Mouse (Mus musculus) Muller cell, postnatal 12 days (primary cell): ENCODE results near the gene Hspa1l.
"Not testable (repeated sequence)": the region's sequence is repeated elsewhere in the genome, so short reads cannot be mapped to it uniquely, and the experiment has no call there.

Source experiments
- DNase-seq: peaks from one replicate; pipeline ENCODE4 v3.0.0-alpha.2; 2015; ENCODE audit errors: inconsistent ontology term

The Hspa1l gene

DNA sequence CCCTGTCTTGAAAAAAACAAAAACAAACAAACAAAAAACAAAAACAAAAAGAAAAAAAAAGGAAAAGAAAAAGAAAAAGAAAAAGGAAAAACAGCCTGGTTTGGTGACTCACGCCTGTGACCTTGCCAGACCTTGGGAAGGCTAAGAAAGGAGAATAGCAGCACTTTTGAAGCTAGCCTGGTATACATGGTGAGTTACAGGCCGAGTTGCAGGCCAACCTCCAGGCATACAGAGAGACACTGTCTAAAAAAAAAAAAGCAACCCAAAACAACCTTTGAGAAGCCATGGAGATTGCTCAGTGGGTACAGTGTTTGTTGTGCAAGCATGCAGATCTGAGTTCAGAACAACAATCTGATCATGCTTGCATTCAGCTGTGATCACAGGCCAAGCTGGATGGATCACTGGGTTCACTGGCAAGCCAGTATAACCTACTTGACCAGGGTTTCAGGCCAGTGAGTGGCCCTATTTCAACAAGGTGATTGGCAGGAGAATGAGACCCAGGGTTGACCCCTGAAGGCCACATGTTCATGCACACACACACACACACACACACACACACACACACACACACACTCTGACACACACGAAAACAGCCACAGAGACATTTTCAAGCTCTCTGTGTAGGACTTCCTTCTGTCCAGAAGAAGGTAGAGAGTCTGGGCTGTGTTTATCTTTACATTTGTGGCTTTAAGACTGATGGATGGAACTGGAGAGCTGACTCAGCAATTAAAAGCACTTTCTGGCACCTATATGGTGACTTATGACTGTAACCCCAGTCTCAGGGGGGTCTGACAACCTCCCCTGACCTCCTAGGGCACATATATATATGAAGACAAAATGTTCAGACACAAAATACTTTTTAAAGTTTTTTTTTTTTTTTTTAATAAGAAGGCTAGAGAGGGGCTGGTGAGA is 3.3 kb downstream of the Hspa1l start:
- DNase-seq: no peak

DNA sequence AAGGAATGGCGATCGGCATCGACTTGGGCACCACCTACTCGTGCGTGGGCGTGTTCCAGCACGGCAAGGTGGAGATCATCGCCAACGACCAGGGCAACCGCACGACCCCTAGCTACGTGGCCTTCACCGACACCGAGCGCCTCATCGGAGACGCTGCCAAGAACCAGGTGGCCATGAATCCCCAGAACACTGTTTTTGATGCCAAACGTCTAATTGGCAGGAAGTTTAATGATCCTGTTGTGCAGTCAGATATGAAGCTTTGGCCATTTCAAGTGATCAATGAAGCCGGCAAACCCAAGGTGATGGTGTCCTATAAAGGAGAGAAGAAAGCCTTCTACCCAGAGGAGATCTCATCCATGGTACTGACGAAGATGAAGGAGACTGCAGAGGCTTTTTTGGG is 4.5 kb downstream of the Hspa1l start:
- no peak for DNase-seq

DNA sequence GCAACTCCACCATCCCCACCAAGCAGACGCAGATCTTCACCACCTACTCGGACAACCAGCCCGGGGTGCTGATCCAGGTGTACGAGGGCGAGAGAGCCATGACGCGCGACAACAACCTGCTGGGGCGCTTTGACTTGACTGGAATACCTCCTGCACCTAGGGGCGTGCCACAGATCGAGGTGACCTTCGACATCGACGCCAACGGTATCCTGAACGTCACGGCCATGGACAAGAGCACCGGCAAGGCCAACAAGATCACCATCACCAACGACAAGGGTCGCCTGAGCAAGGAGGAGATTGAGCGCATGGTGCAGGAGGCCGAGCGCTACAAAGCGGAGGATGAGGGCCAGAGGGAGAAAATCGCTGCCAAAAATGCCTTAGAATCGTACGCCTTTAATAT is 5.7 kb downstream of the Hspa1l start:
- no peak for DNase-seq

DNA sequence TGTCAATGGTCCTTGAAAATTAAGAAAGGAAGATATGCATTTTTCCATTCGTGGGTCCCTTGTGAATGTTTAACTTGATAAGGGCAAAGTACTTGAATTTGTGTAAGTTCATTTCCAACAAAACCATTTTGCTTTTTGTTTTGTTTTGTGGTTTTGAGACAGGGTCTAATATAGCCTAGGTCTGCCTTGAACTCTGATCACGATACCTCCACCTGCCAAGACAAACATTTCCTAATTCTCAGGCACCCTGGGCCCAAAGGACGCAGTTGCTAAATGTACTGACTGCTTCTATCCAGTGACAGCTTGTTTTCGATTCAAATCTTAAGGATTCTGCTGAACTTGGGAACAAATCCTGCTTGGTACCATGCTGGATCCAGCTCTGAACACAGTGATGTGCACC is 7.1 kb downstream of the Hspa1l start:
- DNase-seq: no peak

DNA sequence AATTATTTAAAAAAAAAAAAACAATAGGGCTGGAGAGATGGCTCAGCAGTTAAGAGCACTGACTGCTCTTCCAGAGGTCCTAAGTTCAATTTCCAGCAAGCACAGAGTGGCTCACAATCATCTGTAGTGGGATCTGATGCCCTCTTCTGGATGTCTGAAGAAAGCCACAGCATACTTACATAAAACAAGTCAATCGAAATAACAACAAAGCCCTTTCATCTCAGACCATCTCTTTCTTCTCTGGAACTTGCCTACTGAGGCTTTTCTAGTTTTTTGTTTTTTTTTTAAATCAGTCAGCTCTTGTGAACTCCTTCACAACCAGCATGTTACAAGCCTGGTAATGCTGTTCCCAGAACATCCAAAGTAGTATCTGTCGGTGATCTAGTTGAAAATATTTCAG is 8.2 kb downstream of the Hspa1l start:
- peak; percentile 72 for DNase-seq

DNA sequence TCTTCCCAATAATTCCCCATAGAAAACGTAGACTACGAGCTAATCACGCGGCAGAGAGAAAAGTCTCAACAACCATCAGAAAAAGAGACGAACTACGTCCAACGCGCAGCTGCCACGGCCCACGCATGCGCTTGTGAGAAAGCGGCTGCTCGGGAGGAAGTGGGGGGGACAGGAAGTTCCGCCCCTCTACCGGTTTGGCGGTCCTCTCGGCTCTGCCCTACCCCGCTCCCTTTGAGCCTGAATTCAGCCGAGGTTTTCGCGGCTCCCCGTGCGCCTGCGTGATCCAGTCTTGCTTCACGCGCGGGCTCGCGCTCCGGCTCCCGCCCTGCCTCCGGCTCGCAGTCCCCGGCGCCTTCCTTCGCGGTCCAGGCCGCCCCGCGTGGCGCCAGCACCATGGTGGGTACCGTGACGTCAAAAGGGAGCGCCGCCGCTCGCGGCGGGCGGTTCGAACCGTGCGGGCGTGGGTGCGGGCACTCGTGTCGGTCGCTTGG is 9.2 kb downstream of the Hspa1l start, which contains the start of gene Lsm2:
Gene Lsm2, plus strand, starts transcription at position 173 of the 491 bp plus-strand sequence.
- DNase-seq: peak; percentile 95

DNA sequence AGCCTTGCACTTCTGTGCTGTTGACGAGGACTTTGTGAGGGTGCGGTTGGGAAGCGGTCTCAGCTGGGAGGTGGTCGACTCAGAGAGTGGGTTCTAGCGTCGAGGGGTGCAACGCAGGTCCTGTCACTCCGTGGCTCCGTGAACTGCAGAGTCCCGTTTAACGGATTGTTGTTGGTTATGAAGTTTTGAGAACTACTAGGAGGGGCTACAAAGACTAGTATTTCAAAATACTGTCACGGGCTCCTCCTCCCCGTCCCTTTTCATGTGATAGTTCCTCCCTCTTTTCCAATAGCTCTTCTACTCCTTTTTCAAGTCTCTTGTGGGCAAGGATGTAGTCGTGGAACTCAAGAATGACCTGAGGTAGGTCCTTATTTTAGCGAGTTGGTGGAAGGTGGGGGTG is 9.8 kb downstream of the Hspa1l start:
- no peak for DNase-seq

DNA sequence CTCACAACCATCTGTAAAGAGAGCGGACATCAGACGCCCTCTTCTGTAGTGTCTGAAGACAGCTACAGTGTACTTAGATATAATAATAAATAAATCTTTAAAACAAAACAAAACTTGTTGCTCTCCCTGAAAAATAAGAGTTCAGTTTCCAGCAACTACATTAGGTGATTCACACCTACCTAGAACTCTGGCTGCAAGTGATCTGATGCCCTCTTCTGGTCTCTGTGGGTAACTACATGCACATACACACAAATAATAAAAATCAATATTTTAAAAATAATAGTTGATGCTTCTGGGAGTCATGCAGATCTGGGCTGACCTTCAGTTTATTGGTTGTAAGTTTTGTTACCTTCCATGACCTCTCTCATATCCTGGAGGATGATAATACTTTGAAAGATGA is 11.7 kb downstream of the Hspa1l start:
- no peak for DNase-seq

DNA sequence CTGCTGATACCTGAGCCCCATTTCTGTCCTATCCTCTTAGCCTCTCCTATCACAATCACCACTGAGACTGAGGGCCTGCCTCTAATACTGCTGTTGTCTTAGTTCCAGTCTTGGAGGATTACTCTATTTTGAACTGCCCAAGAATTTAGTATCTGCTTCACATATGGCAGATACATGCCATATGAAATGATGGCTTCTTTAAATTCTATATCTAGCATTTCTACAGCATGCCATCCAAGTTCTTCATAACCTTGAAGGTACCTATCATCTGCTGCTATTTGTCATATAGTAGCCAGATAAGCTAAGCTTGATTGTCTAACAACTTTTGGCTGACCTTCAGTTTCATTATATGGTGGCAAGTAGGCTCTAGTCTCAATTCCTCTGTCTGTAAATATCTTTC is 22.2 kb downstream of the Hspa1l start:
- no peak for DNase-seq

DNA sequence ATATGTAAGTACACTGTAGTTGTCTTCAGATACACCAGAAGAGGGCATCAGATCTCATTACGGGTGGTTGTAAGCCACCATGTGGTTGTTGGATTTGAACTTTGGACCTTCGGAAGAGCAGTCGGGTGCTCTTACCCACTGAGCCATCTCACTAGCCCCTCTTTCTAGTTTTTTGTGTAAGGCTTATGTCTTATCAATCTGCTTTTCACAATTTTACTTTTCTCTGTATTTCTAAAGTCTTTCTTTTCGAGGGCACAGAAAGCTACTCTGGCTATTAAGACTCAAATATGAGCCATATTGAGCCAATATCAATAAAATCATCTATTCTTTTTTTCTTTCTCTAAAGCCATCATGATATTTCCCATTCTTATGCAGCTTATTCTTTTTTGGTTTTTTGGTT is 22.7 kb downstream of the Hspa1l start:
- DNase-seq: not testable (repeated sequence)

DNA sequence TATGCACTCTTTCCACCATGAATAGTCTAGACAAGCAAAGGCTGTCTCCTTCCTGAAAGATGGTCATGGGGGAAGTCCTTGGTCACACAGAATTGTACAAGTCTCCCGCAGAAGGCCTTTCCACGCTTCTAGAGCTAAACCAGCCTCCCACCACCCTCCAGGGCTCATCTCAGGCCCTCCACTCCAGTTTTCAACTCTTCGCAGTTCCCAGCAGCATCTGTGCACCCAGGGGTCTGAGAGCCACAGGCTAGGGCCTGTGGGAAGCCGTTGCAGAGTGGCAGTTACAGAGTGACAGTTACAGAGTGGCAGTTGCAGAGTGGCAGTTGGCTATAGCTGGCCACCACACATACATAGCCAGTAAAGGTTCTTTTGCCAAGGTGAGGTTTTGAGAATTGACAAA is 23.4 kb downstream of the Hspa1l start:
- DNase-seq: not testable (repeated sequence)

DNA sequence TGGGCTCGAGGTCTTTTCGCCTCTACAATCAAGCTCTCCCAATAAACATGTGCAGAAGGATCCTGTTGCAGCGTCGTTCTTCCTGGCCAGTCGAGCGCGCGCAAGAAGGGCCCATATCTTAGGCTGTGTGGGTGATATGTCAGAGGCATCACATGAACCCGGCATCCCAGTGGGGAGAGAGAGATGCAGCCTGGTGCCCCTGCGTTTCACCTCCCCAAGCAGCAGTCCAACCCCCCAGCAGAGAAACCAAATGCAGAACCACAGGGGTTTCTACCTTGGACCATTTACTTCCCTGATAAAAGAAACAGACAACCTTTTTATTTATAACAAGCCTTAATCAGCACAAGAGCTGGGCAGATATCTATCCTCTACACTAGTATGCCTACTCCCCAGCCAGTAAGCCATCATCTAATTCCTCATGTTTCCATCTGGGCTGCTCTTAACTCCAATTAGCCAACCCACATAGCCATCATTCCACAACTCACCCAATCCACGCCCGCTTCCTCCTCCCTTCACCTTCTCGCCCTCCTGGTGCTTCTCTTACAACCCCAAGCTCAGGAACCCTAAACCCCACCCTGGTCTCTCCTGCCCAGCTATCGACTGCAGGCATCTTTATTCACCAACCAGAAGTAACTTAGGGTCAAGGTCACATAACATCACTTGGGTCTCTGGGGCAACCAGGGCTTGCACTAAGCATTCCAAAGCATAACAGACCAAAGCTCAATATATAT is 24.1 kb downstream of the Hspa1l start:
- DNase-seq: no peak

DNA sequence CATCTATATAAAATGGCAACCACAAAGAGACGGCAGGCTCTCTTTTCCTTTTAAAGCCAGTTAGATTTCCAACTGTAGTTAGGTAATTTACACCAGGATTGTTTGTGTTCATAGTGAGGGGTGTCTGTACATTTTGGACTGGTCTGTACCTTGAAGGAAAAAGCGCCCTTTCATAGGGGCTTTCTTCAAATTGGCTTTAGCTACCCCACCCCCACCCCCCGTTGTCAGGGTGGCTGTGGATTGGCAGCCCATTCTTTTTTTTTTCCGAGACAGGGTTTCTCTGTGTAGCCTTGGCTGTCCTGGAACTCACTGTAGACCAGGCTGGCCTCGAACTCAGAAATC is 24.6 kb downstream of the Hspa1l start:
- no peak for DNase-seq

DNA sequence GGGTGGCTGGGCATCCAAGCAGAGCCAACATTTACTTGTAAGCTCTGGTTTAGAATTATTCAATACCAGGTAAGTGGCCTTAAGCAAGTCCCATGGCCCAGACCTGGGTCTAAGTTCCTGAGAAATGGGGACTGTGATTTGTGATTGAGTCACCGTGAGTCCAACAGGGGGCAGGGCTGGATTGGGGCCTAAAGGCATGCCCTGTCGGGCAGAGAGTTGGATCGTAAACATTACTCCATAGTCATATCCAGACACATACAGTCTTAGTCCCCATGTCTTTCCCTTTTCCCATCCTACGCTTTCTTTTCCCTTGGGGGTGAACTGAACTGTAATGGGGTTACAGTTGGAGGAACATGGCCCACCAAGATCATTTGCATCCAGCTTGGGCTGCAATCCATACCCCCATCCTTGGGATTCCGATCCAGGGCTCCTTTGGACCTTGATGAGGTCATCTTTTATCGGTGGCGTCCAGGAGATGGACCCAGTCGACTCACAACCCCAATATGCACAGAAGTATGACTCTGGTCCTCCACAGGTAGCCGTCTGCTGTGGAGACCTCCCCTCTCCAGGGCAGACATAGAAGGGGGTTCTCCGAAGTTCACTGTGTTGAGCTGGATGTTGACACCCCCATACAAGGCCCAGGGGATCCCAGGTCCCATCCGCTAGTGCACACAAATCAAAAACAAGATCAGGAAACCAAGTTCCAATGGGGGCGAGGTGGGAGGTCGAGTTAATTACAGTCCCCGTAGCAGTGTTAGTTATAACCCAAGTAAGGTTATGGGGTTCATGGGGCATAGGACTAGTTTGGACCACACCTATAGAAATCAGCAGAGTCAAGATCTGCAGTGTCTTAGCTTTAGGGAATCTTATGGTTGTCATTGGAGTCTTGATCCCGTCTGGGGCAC is 26.3 kb downstream of the Hspa1l start:
- DNase-seq: no peak

DNA sequence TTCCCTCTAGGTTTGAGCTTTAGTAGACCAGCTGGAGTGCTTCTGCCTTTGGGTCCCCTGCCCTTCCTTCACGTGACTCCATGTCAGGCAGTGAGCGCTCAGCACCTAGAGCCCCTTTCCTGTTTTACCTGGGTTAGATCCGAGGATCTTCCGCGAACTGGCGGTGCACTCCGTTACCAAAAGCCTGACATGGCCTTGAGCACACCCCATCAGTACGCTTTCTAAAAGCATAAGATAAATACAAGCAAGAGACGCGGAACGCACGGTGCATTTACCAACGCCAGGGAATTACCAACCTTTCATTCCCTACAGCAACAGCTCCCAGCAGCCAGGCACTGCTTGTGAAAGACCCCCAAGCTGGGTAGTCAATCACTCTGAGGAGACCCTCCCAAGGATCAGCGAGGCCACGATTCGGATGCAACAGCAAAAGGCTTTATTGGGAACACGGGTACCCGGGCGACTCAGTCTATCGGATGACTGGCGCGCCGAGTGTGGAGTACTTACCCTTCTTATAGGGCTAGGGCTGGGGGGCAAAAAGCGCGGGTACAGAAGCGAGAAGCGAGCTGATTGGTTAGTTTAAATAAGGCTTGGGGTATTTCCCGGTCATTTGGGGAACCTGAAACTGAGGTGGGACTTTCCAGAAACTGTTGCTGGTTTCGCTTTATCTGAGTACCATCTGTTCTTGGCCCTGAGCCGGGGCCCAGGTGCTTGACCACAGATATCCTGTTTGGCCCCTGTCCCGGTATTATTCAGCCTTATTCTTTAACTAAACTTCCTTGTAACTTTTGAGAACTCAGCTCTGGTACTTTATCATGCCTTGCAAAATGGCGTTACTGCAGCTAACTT is 27.6 kb downstream of the Hspa1l start:
- peak; percentile 29 for DNase-seq

DNA sequence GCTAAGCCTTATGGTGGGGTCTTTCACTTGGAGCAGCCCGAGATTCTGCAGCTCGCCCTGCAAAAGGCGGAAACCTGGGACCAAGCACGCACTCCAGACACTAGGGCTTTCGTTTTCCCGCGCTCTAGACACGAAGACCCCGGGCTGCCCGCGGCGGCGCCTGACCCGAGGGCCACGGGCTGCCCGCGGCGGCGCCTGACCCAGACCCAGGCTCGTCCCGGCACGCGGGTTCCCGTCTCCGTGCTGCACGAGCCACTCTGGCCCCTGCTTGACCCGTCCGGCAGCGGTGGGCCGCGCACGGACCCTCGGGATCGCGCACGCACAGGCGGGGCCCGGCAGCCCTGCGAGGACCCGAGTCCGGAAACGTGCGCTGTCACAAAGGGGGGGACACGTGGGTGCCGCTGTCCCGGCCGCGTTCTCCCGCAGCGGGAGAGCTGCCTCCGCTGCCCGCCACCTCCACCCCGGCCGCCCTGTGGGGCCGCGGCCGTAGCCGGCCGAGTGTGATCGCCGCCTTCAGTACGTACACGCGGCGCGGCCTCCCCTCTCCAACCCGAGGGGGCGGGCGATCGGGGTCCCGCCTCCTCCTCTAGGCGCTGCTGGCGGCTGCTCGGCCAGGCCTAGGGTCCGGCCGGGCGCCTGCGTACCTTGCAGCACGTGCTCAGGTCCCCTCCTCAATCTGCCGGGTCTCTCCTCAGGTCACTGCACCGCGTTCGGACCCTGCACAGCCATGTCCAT is 28.4 kb downstream of the Hspa1l start, which contains the start of gene Vars:
Gene Vars, plus strand, starts transcription at position 271 of the 735 bp plus-strand sequence.
- peak; percentile 95 for DNase-seq

DNA sequence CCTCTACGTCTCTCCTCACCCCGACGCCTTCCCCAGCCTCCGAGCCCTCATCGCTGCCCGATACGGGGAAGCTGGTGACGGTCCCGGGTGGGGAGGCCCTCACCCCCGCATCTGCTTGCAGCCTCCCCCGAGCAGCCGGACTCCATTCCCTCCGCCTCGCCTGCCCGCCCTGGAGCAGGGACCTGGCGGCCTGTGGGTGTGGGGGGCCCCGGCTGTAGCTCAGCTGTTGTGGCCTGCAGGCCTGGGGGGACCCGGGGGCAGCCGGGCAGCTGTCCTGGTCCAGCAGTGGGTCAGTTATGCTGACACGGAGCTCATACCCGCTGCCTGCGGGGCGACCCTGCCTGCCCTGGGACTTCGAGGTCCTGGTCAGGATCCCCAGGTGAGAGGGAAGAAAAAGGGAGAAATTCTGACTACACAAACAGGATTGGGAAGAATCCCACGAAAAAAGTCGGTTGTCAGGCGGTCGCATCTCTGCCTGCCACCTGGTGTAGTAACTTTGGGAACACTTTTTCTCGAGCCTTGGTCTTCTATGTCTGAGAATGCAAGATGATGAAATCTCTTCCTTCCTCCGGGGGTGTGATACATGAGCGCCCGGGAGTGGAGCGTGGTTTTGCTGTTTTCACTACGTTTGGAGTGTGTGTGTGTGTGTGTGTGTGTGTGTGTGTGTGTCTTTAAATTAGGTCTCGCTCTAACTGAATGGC is 29.1 kb downstream of the Hspa1l start:
- peak; percentile 56 for DNase-seq

DNA sequence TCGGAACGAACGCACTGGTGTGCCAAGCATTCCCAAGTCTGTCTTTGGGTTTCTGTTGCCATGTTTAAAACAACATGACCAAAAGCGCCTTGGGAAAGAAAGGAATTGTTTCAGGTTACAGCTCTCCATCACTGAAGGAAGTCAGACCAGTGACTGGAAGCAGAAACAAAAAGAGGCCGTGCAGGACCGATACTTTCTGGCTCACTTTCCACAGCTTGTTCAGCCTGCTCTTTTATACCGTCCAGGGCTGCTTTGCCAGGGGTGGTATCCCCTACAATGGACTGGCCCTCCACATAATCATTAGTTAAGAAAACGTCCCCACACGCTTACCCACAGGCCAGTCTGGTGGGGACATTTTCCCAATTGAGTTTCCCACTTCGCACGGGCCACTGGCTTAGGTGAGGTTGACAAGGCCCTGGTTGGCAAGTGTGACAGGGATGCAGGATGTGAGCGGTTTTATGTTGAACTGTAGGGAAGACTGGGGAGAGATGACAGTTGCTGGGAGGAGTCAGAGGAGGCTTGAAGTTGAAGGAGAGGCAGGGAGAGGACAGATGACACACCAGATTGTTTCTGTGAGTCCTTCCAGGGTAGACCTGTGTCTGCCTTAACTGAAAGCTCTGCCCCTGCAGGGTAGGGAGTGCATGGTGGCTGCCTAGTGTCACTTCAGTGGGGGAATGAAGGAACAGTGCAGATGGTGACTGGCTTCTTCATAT is 29.8 kb downstream of the Hspa1l start:
- peak; percentile 50 for DNase-seq
